Mouse (Mus musculus) adrenal gland, adult (tissue): Measurements from ENCODE around the gene Olfr551.
"Not testable (repeated sequence)": the region's sequence is repeated elsewhere in the genome, so short reads cannot be mapped to it uniquely, and the experiment has no call there.

Experiments
- DNase-seq, 2 experiments: peaks; one replicate each; pipeline ENCODE4 v3.0.0; 2022 to 2023; ENCODE audit warnings: low spot score in 1 of 2; ENCODE audit not compliant: inconsistent age in 2 of 2

Gene Olfr551

DNA sequence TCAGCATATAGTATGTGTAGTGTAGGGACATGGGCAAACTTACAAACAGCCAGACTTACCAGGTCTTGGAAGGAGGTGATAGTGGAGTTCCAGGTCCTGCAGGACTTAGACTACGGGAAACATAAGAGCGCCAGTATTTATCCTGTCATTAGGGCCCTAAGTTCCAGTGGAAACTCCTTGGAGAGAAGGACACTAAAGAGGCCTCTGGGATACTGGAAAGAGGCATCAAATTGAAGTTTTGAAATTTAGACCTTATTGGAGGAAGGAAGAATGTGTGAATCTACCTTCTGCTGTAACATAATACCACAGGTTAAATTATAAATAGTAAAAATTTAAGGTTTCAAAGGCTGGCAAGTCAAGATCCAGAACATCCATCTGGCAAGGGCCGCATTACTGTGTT, at the start of gene Olfr551:
Olfr551 (minus strand) TSS at position 101 of the 400 bp plus-strand sequence.
- DNase-seq = no peak

GRCm38 (mm10) chr7:102638132-102638531, 46.4 kb upstream of the Olfr551 start, which contains the start of gene Olfr554:
Olfr554 (plus strand) TSS chr7:102638432.
- no peak for DNase-seq

DNA sequence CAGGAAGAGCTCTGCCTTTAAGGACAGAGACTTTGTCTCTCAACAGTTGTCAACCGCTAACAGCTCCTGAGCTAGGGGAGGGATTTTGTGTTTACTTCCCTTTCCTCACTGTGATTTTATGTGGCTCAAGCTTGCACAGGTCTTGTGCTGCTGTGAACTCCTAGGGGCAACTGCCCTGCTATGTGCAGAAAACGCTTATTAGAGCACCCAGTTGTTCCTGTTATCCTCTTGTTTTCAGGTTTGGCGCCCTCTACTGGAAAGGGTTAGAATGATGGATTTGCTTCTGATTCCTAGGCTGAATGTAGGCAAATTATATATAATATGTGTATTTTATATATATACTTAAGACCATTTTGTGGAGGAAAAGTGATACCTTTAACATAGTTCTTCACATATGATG, 45.0 kb upstream of the Olfr551 start:
- DNase-seq = peak; percentile 19 to 84

DNA sequence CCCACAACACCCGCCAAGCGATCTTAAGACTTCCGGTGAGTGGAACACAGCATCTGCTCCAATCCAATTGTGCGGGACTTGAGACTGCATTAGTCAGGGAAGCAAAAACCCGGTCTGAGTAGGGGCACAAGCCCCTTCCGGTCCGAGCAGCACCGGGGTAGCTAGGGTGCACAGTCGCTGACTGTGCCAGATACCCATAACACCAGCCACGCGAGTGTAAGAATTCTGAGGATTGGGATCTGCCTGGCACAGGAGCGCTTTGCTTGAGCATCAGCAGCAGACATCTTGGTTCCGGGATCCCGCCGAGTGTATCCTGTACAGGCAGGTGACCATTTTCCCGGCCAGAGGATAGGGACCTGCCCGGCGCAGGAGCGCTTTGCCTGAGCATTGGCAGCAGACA, 28.7 kb upstream of the Olfr551 start:
- DNase-seq = not testable (repeated sequence)

DNA sequence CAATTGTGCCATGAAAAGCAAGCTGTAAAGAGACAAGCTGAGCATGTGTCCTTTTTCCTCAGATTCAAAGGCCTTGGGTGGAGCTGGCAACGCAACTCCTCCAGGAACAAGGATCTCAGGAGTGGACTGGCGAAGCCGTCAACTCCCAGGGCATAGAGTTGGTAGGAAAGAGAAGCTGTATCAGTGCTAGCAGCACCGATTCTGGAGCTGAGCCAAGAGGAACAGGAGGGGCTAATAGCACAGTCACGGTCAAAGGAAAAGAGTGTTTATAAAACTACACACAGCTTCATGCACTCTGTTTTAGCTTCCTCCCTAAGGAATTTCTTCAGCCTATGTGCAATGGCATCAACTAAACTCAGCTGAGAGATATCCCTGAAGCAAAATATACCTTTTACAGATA, 27.9 kb upstream of the Olfr551 start:
- DNase-seq = no peak

- no peak for DNase-seq
These were observed 26.4 kb upstream of the Olfr551 start, which contains the start of gene Olfr553 for GRCm38 (mm10) chr7:102618118-102618517. Olfr553 (minus strand) TSS chr7:102618218.

GRCm38 (mm10) chr7:102597378-102598031, 5.8 kb upstream of the Olfr551 start, which contains the start of gene Olfr552:
Olfr552 (plus strand) TSS chr7:102597770.
- DNase-seq = no peak

GRCm38 (mm10) chr7:102575998-102576397, 15.7 kb downstream of the Olfr551 start:
- no peak for DNase-seq

GRCm38 (mm10) chr7:102573174-102573830, 18.4 kb downstream of the Olfr551 start:
- DNase-seq = no peak

DNA sequence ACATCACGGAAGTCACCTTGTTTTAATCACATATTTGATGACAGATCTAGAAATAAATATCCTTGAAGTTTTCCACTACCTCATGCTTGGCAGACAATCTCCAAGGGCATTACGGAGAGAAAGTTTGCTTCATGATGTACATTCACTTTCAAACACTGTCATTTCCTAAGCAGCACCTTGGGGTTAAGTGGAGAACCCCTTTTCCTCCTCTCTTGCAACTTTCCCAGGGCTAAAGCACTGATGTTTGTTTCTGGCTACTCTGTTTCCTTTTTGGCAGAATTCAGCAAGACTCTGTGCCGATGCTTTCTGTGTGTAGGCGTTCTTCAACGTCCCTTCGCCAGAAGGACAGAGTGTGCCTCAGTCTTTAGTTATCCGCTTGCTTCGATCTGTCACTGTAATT, 20.5 kb downstream of the Olfr551 start, which contains the start of gene Olfr550:
Olfr550 (plus strand) TSS at position 301 of the 400 bp plus-strand sequence.
- no peak for DNase-seq

DNA sequence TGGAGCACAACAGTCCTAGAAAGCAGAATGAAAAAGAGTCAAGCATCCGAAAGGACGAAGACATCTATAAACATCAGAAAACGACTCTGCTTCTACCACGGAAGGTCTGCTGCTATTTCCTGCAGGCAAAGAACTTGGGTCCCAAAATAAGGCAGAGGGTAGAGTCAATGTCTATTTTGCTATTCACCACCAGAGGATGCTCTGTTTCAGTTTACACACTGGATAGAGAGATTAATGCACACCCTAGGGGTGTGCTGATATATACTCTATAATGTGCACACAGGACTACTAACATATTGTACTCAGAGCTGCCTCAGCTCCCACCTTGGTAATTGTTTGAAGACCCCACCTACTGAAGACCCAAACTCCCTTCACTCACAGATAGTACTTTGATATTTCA, 25.5 kb downstream of the Olfr551 start:
- DNase-seq = no peak

DNA sequence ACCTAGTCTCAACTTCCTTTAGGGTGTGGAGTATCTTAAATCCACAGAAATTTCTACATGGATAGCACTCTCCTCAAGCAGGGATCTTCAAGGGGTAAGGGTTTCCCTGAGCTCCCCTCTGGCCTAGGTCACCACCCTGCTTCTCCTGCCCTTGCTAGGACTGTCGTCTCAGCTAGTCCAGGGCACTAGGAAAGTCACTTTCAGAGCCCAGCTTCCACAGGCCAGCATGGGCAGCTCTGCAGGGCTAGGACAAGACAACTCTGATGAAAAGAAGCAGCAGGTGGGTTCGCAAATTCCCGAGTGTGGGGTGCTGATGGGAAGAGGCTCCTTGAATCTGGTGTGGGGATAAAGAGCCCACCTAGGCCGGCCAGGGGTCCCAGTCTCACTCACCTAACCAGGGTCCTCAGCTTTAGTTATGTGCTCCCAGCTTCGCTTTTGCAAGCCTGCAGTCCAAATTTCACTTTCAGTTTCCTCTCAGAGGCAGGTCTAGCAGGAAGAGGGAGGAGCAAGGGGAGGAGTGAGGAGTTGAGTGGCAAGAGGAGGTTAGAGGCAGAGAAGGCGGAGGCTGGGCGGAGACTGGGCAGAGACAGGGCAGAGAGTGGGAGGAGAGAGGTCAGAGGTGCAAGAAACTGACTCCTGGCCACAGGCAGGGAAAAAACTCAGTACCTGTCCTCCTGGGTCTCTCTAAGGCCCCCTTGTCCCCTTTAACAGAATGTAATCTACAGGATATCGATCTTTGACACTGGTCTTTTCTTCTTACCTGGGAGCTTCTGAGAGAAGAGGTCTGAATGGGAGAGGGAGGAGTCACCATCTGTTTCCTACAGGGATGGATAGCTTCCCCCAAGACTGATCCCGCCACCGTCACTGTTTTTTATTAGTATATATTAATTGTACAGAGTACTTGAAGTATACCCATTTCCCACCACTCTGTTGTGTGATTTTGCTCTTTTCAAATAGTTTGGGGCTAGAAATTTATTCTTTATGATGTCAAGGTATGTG, 26.4 kb downstream of the Olfr551 start, which contains the start of gene Trim21:
Trim21 (minus strand) TSS at position 488 of the 999 bp plus-strand sequence.
- DNase-seq = peak; percentile 92 to 96

DNA sequence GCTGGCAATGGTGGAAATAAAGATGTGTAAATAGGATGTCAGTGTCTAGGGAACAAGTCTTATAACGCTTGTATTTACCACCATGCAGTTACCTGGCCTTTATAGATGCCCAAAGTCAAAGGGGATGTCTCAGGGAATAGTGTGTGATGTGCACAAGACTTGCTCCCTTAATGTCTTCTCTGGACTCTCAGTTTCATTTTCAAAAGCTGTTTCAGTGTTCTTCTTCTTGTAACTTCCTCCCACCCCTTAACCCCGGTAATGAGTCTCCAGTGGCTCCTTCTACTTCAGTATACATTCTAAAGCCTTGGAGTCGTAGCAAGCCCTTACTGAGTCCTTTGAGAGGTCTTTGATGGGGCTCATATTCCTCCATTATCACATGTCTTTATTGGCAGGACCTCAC, 38.4 kb downstream of the Olfr551 start:
- DNase-seq = no peak

GRCm38 (mm10) chr7:102549570-102549969, 42.1 kb downstream of the Olfr551 start, which contains the start of gene Olfr549:
Olfr549 (plus strand) TSS chr7:102549870.
- DNase-seq = no peak

GRCm38 (mm10) chr7:102541251-102541650, 50.4 kb downstream of the Olfr551 start:
- no peak for DNase-seq

DNA sequence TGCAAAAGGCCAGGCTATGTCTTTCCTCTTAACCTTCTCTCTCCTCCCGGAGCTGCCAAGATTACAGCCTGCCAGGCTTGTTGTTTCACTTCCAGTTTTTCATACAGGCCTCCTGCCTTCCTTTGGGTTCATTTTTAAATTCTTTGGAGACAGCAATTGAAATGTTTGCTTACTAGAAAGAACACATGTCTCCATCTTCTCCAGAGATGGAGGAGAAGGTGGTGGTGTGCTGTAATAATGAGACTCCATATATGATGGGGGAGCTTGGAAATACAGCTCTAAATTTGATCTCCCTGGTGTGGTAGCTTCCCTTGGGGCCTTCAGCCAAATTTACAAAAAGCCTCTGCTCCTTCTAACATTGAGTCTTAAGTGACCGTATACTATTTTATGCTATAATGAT, 51.1 kb downstream of the Olfr551 start, which contains the start of gene Olfr548-ps1:
Olfr548-ps1 (plus strand) TSS at position 301 of the 400 bp plus-strand sequence.
- no peak for DNase-seq

GRCm38 (mm10) chr7:102534449-102534848, 57.2 kb downstream of the Olfr551 start, which contains the start of gene Olfr547:
Olfr547 (plus strand) TSS chr7:102534749.
- no peak for DNase-seq
